Mouse (Mus musculus) telencephalon, adult 2 months (tissue): Measurements from ENCODE around the gene Gm20716.

ENCODE experiments used
- DNase-seq: peaks from one replicate; pipeline ENCODE4 v3.0.0-alpha.2; 2011; ENCODE audit warnings: low read depth, low spot score

Gene Gm20716

GRCm38 (mm10) chr2:168229116-168230025, 793 bp downstream of the Gm20716 start:
- no peak for DNase-seq

GRCm38 (mm10) chr2:168223326-168223725, 6.8 kb downstream of the Gm20716 start:
- no peak for DNase-seq

- DNase-seq = no peak
Measured at GRCm38 (mm10) chr2:168213788-168214397, 16.3 kb downstream of the Gm20716 start.

GRCm38 (mm10) chr2:168207883-168208282, 22.3 kb downstream of the Gm20716 start:
- DNase-seq = no peak

- DNase-seq = peak; percentile 92
Measured at GRCm38 (mm10) chr2:168206725-168207644, 23.2 kb downstream of the Gm20716 start, which contains the start of gene Adnp. Gene Adnp (minus strand): TSS chr2:168207112.

- no peak for DNase-seq
Measured at GRCm38 (mm10) chr2:168205681-168206631, 24.2 kb downstream of the Gm20716 start.

GRCm38 (mm10) chr2:168205265-168205664, 24.9 kb downstream of the Gm20716 start:
- DNase-seq = peak; percentile 95

GRCm38 (mm10) chr2:168204476-168204999, 25.6 kb downstream of the Gm20716 start:
- no peak for DNase-seq

- no peak for DNase-seq
Measured at GRCm38 (mm10) chr2:168200014-168200691, 30.0 kb downstream of the Gm20716 start.

GRCm38 (mm10) chr2:168199476-168199875, 30.7 kb downstream of the Gm20716 start:
- DNase-seq = no peak

- DNase-seq = no peak
Measured at GRCm38 (mm10) chr2:168198421-168198820, 31.7 kb downstream of the Gm20716 start.

GRCm38 (mm10) chr2:168195721-168196120, 34.4 kb downstream of the Gm20716 start:
- no peak for DNase-seq

GRCm38 (mm10) chr2:168193685-168194084, 36.5 kb downstream of the Gm20716 start:
- no peak for DNase-seq

- no peak for DNase-seq
Measured at GRCm38 (mm10) chr2:168191856-168192255, 38.3 kb downstream of the Gm20716 start.

GRCm38 (mm10) chr2:168175946-168176345, 54.2 kb downstream of the Gm20716 start:
- DNase-seq = no peak

GRCm38 (mm10) chr2:168170167-168170685, 59.9 kb downstream of the Gm20716 start:
- no peak for DNase-seq

- DNase-seq = no peak
Measured at GRCm38 (mm10) chr2:168169800-168170113, 60.4 kb downstream of the Gm20716 start.

GRCm38 (mm10) chr2:168168892-168169799, 61.0 kb downstream of the Gm20716 start:
- no peak for DNase-seq

- DNase-seq = no peak
Measured at GRCm38 (mm10) chr2:168167781-168168180, 62.4 kb downstream of the Gm20716 start.
